Mouse (Mus musculus): ENCODE results near the gene Tmem269. TPM values are rescaled to one million over a fixed set of nuclear protein-coding genes. Genes with fewer than 3 reads are reported as not detected.
A peak's percentile ranks its signal among the peaks of the same experiment; 100 is the strongest.

The Tmem269 gene
- polyA plus RNA-seq, 1 experiment from 2014 or later, result 0.07 TPM

DNA sequence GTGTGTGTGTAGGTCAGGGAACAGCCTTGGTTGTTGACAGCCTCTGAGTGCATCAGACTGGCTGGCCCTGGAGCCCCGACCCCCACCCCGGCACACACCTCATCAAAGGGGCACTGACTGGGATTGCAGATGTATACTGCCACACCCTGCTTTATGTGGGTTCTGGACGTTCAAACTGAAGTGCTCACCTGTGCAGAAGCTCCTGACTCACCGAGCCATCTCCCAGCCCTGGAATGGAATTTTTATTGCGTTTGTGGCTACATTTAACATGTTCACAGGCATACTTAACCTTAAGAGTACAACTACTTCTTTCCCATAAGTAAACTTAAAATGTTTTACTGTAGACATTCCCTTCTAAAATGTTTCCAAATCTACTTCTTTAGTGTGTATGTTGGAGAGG lies 60.1 kb downstream of the Tmem269 start:
- no peaks in the 10 kb centered on the region for H3K9me3 ChIP-seq (ENCODE audit: control insufficient read depth, low read length)
- no peaks in the 10 kb centered on the region for H3K27me3 ChIP-seq (ENCODE audit: control insufficient read depth, insufficient read depth, low read length)
- no peaks in the 10 kb centered on the region for H3K36me3 ChIP-seq (ENCODE audit: control insufficient read depth, insufficient read depth, low read length)
- no peak overlapping the region for H3K4me3 ChIP-seq (ENCODE audit: low read depth, low read length)
- no peak overlapping the region for H3K9ac ChIP-seq (ENCODE audit: low read length)
- DNase-seq (ENCODE audit: low spot score), result no peak
- WGBS, result 51% methylated on average over 5 of the region's 5 CpGs
- H3K4me2 ChIP-seq (replicated peaks; ENCODE audit: low read depth), result no peak overlapping the region
- no peak for TF ChIP-seq CTCF (IDR thresholded peaks at IDR 0.05; ENCODE audit: low read depth)
- TF ChIP-seq EP300 (optimal IDR thresholded peaks at IDR 0.05), result no peak
- no peaks in the 10 kb centered on the region for H3K4me1 ChIP-seq (replicated peaks; ENCODE audit: control insufficient read depth, insufficient read depth)
- H3K27ac ChIP-seq (replicated peaks), result no peak overlapping the region
- peak; percentile 47; the same call in 1 of the 2 replicates for ATAC-seq (ENCODE audit: low FRiP score, low TSS enrichment)

- TF ChIP-seq EP300 (optimal IDR thresholded peaks at IDR 0.05) (no peak), CTCF (IDR thresholded peaks at IDR 0.05; ENCODE audit: low read depth) (peak; percentile 69)
- no peak overlapping the region for H3K4me3 ChIP-seq (ENCODE audit: low read depth, low read length)
- H3K27ac ChIP-seq (replicated peaks), result no peak overlapping the region
- DNase-seq (ENCODE audit: low spot score) (peak; percentile 57), ATAC-seq (ENCODE audit: low FRiP score, low TSS enrichment) (no peak)
- no peaks in the 10 kb centered on the region for H3K9me3 ChIP-seq (ENCODE audit: control insufficient read depth, low read length)
- H3K36me3 ChIP-seq (ENCODE audit: control insufficient read depth, insufficient read depth, low read length), result no peaks in the 10 kb centered on the region
- no peaks in the 10 kb centered on the region for H3K27me3 ChIP-seq (ENCODE audit: control insufficient read depth, insufficient read depth, low read length)
- no peak overlapping the region for H3K9ac ChIP-seq (ENCODE audit: low read length)
- 38% methylated on average over 2 of the region's 2 CpGs for WGBS
- H3K4me2 ChIP-seq (replicated peaks; ENCODE audit: low read depth), result no peak overlapping the region
- H3K4me1 ChIP-seq (replicated peaks; ENCODE audit: control insufficient read depth, insufficient read depth), result no peaks in the 10 kb centered on the region
Measured at GRCm38 (mm10) chr4:119157186-119157585, 60.8 kb downstream of the Tmem269 start.

Other genes with a start within 250 kb of the Tmem269 start
- gene Slc2a1, start 109.5 kb downstream of the Tmem269 start, polyA plus RNA-seq (2015; fragmentation: Nextera tagmentation; extraction: Ambion mirVana), result 36.9 and 39.8 TPM in 2 replicates
- 3.7 and 4.1 TPM in 2 replicates for gene Zfp691, start 44.0 kb downstream of the Tmem269 start, polyA plus RNA-seq (2015; fragmentation: Nextera tagmentation; extraction: Ambion mirVana)
- gene Ermap, start 28.2 kb downstream of the Tmem269 start, polyA plus RNA-seq (2015; fragmentation: Nextera tagmentation; extraction: Ambion mirVana), result 0.40 and 0.42 TPM in 2 replicates
- 99.7 and 100 TPM in 2 replicates for gene Svbp, start 22.9 kb downstream of the Tmem269 start, polyA plus RNA-seq (2015; fragmentation: Nextera tagmentation; extraction: Ambion mirVana)
- gene AU022252, start 14.5 kb upstream of the Tmem269 start, polyA plus RNA-seq (2015; fragmentation: Nextera tagmentation; extraction: Ambion mirVana), result 15.6 and 16.9 TPM in 2 replicates
- gene P3h1, start 14.7 kb upstream of the Tmem269 start, polyA plus RNA-seq (2015; fragmentation: Nextera tagmentation; extraction: Ambion mirVana), result 17.0 and 19.7 TPM in 2 replicates
- 0.07 TPM in 1 of 2 replicates, not detected in the other for gene Cldn19, start 37.2 kb upstream of the Tmem269 start, polyA plus RNA-seq (2015; fragmentation: Nextera tagmentation; extraction: Ambion mirVana)
- gene Ybx1, start 76.4 kb upstream of the Tmem269 start, polyA plus RNA-seq (2015; fragmentation: Nextera tagmentation; extraction: Ambion mirVana), result 330 and 339 TPM in 2 replicates
- 42.0 and 44.7 TPM in 2 replicates for gene Ppih, start 102.3 kb upstream of the Tmem269 start, polyA plus RNA-seq (2015; fragmentation: Nextera tagmentation; extraction: Ambion mirVana)
- gene Ccdc30, start 197.3 kb upstream of the Tmem269 start, polyA plus RNA-seq (2015; fragmentation: Nextera tagmentation; extraction: Ambion mirVana), result 1.4 and 2.2 TPM in 2 replicates
- 30.7 and 31.6 TPM in 2 replicates for gene Ppcs, start 204.2 kb upstream of the Tmem269 start, polyA plus RNA-seq (2015; fragmentation: Nextera tagmentation; extraction: Ambion mirVana)
- gene Zmynd12, start 204.6 kb upstream of the Tmem269 start, polyA plus RNA-seq (2015; fragmentation: Nextera tagmentation; extraction: Ambion mirVana), result 0.15 and 0.35 TPM in 2 replicates